Mouse (Mus musculus) ovary, postnatal 10 days (tissue): ENCODE results near the gene Mical1.
A peak's percentile ranks its signal among the peaks of the same experiment; 100 is the strongest.

Experiments used
- DNase-seq: peaks from one replicate; pipeline ENCODE4 v3.0.0; 2022; ENCODE audit warnings: low spot score

Gene Mical1

DNA sequence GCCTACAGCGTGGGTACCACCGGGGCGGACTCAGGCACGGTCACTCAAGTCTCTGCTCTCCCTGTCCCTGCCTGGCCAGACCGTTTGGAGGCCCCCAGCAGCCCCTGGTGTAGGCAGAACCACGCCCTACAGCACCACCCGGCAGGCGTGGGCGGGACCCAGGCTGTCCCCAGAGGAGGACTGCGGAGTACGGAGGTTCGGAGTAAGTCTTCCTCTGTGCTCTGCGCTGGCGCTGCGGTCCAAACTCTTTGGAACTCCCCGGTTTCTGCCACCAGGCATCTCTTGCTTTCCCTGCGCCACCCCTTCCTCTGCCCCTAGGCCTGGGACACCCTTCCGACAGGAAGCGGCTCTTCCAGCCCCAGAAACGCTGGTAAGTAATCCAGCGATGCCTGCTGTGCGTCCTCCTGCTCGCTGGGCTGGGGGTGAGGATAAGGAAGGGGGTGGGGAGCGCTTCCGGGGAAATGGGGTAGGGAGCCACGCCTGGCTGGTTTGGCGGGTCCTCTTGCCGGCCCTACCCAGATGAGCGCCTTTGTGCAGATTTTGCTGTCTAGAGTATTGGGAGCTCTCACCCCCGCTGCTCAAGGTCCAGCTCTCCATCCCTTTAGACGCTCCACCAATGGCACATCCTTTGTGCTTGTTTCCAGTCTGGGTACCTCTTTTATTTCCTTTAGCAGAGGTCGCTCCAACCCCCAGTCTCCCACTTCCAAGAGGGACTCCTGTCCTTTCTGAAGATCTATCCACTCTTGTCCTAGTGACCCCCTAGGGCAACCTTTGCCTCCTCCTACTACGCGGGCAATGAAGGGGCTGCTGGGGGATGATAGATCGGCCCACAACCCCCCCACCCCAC, at the start of gene Mical1:
Gene Mical1 (plus strand): TSS at position 144 of the 847 bp plus-strand sequence.
- peak; percentile 40 for DNase-seq

DNA sequence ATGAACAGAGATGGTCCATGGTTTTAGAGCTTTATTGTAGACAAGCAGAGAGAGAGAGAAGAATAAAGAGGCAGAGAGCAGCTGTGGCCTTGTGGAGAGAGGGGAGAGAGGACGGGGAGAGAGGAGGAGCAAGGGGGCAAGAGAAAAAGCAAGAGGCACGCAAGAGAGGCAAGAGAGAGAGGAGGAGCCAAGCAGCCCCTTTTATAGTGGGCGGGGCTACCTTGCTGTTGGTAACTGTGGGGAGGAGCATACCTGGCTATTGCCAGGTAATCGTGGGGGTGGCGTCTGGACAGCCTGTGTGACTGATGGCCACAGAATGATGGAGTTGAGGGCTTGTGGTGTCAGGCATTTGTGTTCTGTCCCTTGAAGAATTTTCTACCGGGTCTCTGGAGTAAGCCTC, 49.7 kb upstream of the Mical1 start:
- no peak for DNase-seq

- no peak for DNase-seq
Observed at GRCm38 (mm10) chr10:41434624-41435023, 41.5 kb upstream of the Mical1 start.

DNA sequence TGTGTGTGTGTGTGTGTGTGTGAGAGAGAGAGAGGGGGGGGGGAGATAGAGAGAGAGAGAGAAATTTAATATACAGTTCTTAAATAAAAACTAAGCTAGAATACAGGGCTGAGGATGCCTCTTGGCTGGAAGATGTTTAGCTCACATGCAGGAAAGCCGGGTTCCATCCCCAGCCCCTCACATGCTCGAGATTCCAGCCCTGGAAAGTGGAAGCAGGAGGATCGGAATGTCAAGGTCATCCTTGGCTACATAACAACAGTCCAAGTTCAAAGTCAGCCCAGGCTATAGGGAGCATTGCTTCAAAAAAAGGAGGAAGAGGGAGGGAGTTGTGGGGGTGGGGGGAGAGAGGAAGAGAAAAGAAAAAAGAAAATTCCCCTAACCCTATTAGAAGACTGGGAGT, 41.0 kb upstream of the Mical1 start:
- no peak for DNase-seq

- no peak for DNase-seq
Observed at GRCm38 (mm10) chr10:41448216-41448615, 27.9 kb upstream of the Mical1 start.

DNA sequence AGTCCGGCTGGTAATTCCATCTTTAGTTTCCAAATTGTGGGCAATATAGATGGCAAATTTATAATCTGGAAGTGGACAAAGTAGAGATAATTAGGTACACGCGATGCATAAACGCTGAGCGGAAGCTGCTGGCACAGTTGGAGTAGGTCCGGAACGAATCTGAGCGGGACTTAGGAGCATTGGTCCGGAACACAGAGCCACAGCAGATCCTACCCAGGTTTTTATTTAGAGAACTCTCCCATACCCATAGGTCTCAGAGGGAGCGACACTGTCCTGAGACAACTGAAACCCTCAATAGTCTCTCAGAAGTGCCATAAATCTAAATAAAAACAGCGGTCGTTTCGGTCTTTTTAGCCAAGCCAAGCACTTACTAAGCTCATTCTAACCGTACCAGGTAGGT, 26.4 kb upstream of the Mical1 start:
- DNase-seq: peak; percentile 7

- DNase-seq: peak; percentile 77
Observed at GRCm38 (mm10) chr10:41450137-41450670, 25.9 kb upstream of the Mical1 start, which contains the start of gene Zbtb24. Zbtb24 (plus strand) TSS chr10:41450383.

DNA sequence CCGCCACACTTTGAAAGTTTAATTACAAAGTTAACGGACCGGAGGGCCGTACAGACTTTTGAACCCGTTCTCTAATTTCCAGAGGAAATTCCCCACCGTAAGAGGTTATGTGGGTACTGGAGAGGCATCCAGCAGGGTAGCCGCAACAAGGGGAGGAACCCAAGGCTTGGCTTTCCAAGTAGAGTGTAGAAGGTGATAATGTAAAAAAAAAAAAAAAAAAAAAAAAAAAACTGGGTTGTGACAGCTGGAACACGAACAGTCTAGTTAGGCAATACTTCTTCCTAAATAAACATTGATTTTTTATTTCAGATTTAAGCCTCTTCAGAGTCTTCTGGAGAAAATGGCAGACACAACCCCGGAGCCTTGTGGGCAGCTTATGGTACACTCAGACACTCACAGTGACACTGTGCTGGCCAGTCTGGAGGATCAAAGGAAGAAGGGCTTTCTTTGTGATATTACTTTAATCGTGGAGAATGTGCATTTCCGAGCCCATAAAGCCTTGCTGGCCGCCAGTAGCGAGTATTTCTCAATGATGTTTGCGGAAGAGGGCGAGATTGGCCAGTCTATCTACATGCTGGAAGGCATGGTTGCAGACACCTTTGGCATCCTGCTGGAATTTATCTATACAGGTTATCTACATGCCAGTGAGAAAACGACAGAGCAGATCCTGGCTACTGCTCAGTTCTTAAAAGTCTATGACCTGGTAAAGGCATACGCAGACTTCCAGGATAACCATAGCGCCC, 25.2 kb upstream of the Mical1 start:
- no peak for DNase-seq

GRCm38 (mm10) chr10:41451656-41452055, 24.5 kb upstream of the Mical1 start:
- DNase-seq: no peak

DNA sequence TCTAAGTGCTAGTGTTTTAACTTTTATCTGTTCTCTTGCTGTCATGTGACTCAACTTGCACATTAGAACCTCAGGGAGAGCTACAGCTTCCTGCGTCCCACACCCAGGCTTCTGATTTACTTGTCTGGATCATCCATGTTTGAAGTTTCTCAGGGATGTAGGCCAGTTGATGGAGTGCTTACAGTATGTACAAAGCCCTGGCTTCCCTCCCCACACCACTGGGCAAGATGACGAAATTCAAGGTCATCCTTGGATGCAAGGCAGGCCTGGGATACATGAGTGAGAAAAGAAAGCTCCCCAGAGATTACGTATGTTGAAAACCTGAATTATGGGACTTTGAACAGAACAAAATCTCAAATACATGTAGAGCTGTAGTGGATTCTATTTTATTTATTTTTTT, 23.3 kb upstream of the Mical1 start:
- DNase-seq: no peak

- DNase-seq: no peak
Observed at GRCm38 (mm10) chr10:41459990-41460389, 16.1 kb upstream of the Mical1 start.

- DNase-seq: no peak
Observed at GRCm38 (mm10) chr10:41460501-41460900, 15.6 kb upstream of the Mical1 start.

DNA sequence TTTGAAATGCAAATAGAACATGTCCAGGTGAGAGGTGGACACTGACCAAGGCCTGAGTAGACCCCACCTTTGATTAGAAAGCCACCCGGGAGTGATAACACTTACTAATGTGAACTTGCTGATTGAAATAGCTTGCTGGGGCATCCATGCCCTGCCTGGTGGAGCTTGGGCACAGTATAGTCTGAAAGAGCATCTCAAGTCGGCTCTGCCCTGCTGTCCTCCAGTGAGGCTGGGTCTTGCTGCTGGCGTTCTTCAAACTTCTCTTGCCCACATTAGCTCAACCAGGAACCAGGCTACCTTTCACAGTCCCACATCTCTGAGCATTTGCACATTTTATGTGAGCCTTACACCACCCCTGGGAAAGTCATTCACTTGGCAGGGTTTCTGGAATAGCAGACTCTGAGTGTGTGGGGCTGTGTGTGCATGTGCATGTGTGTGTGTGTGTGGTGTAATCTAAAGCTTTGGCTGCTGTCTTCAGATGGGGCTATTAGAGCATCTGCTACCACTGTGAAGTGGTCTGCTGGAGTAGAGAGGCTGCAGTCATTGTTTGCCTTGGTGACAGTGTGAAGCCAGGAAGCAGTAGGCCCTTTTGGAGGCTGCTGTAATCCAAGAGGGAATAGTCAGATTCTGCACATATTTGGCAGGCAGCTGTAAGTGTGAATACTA, 14.9 kb upstream of the Mical1 start:
- no peak for DNase-seq

- no peak for DNase-seq
Observed at GRCm38 (mm10) chr10:41464401-41464955, 11.6 kb upstream of the Mical1 start.

DNA sequence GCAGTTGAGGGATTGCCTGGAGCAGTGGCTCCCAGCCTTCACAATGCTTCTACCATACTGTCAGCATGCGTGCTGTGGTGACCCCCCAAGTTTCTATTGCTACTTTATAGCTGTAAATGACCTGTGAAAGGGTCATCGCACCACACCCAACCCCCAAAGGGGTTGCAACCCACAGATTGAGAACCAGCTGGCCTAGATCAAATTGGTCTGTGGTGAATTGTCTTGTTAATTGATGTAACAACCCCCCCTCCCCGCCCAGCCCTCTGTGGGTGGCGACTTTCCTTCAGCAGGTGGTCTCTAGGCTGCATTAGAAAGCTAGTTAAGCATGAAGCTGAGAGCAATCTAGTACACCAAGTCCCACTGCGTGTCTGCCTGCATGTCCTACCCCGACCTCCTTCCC, 8.8 kb upstream of the Mical1 start:
- DNase-seq: no peak

DNA sequence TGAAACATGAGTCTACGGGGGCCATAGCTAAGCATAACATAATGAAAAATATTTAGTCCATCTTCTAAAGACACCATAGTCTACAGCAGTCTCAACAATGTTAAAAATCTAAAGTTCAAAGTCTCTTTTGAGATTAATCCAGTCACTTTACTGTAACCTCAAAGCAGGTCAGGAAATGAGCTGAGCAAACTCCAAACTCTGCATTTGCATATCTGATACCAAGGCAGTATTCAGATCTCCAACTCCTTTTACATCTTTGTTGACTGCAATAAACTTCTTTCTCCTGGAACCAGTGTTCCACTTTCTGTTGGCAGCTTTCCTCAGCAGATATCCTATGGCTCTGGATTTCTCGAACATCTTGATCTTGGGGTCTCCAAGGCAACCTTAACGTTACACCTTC, 5.4 kb upstream of the Mical1 start:
- no peak for DNase-seq

- DNase-seq: no peak
Observed at GRCm38 (mm10) chr10:41472534-41472933, 3.6 kb upstream of the Mical1 start.

- no peak for DNase-seq
Observed at GRCm38 (mm10) chr10:41472962-41473481, 3.1 kb upstream of the Mical1 start.

GRCm38 (mm10) chr10:41473782-41474468, 2.2 kb upstream of the Mical1 start:
- no peak for DNase-seq

DNA sequence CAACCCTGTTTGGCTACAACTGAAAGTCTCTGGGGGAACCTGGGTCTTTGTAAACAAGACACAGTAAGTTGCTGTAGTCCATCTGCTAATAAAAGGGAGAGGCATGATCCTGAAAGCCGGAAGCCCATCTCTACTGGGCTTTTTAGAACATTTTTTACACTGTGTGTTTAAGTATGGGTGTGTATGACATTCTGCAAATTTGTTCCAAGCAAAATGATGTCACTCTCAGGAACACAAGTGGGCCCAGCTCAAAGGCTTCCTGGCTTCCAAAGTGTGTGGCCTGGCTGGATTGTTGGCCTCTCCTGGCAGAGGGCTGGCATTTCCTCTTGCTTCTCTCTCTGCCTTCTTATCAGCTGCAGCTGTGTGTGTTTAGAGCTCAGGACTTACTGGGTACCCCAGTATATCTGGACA, 1.1 kb upstream of the Mical1 start:
- no peak for DNase-seq

GRCm38 (mm10) chr10:41477018-41477277, 834 bp downstream of the Mical1 start:
- DNase-seq: no peak
